Mouse (Mus musculus) embryonic facial prominence, embryonic 11.5 days (tissue): Measurements from ENCODE around the gene Plscr2. TPM values are rescaled to one million over a fixed set of nuclear protein-coding genes. Genes with fewer than 3 reads are reported as not detected.
A peak's percentile ranks its signal among the peaks of the same experiment; 100 is the strongest.

Source experiments
- ATAC-seq: fragments of 200-750 bp; cut with Nextera tagmentation; replicated peaks from 2 replicates; pipeline ENCODE4 v1.8.0; 2017; ENCODE audit warnings: low read depth; ENCODE audit not compliant: insufficient number of reproducible peaks, low FRiP score, low TSS enrichment
- DNase-seq: peaks from one replicate; pipeline ENCODE4 v3.0.0-alpha.2; 2015; ENCODE audit warnings: low spot score
- H3K27ac ChIP-seq: fragments of 300-500 bp; sonication (generic); replicated peaks from 2 replicates; pipeline ENCODE4 v1.5.1; 2014; ENCODE audit warnings: mild to moderate bottlenecking, low read depth, low read length, control low read depth
- H3K27me3 ChIP-seq: fragments of 300-500 bp; sonication (generic); 2 replicates; pipeline ENCODE4 v1.6.1; 2014; ENCODE audit warnings: mild to moderate bottlenecking, low read length, moderate library complexity, mixed read lengths; ENCODE audit not compliant: control insufficient read depth, insufficient read depth
- H3K36me3 ChIP-seq: fragments of 300-500 bp; sonication (generic); replicated peaks from 2 replicates; pipeline ENCODE4 v1.6.1; 2014; ENCODE audit warnings: low read depth, mild to moderate bottlenecking, low read length, moderate library complexity, mixed read lengths; ENCODE audit not compliant: control insufficient read depth, insufficient read depth
- H3K4me1 ChIP-seq: fragments of 300-500 bp; sonication (generic); 2 replicates; pipeline ENCODE4 v1.6.1; 2014; ENCODE audit warnings: low read length, mixed read lengths; ENCODE audit not compliant: control insufficient read depth, insufficient read depth
- H3K4me2 ChIP-seq: fragments of 300-500 bp; sonication (generic); 2 replicates; pipeline ENCODE4 v1.6.1; 2014; ENCODE audit warnings: low read depth, mild to moderate bottlenecking, control low read depth, low read length, moderate library complexity
- H3K4me3 ChIP-seq: fragments of 300-500 bp; sonication (generic); 2 replicates; pipeline ENCODE4 v1.5.1; 2014; ENCODE audit warnings: low read depth, low read length, control low read depth
- H3K9ac ChIP-seq: fragments of 300-500 bp; sonication (generic); replicated peaks from 2 replicates; pipeline ENCODE4 v1.6.1; 2014; ENCODE audit warnings: mild to moderate bottlenecking, control low read depth, low read length
- H3K9me3 ChIP-seq: fragments of 300-500 bp; sonication (generic); replicated peaks from 2 replicates; pipeline ENCODE4 v1.6.1; 2016; ENCODE audit warnings: mild to moderate bottlenecking, low read length, inconsistent platforms, mixed read lengths; ENCODE audit not compliant: control insufficient read depth
- WGBS: fragments of 180-500 bp; shearing (Covaris S2); extraction: QIAGEN DNeasy Blood & Tissue Kit; methylation state at CpG from one replicate; pipeline ENCODE4 v1.1.7; 2014; 5-methylcytosine and 5-hydroxymethylcytosine counted together
- polyA plus RNA-seq: library from polyadenylated mRNA; unstranded; fragments of >200 nt; fragmentation: Nextera tagmentation; extraction: Ambion mirVana; gene quantifications from 2 replicates; pipeline ENCODE4 v1.2.1, GENCODE M21; 2014

Gene Plscr2
- polyA plus RNA-seq, 1 experiment from 2014 or later, result 0.35 TPM

DNA sequence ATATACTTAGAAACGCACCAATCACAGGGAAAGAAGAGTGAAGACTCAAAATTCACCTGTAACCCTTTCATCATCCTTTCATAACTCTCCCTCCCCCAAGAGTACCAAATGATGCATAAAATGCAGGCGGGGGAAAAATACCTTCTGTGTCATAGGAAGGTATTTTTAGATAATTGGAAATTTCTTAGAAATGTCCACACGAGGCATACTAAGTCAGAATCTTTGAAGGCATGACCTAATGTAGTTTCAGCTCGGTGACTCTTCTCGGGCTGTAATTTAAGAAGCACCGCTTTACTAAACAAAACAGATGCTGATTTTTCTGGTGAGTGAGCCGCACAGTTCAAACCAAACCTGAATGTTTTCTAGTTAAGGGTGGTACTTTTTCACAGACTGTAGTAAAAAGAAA is 26.0 kb upstream of the Plscr2 start, which contains the start of gene Plscr1:
Gene Plscr1 (plus strand): TSS at position 304 of the 406 bp plus-strand sequence.
- no peaks in the 10 kb centered on the region for H3K27me3 ChIP-seq
- H3K36me3 ChIP-seq, result no peaks in the 10 kb centered on the region
- no peaks in the 10 kb centered on the region for H3K9me3 ChIP-seq
- peak within 1 kb of the TSS; percentile 15 for H3K4me2 ChIP-seq
- H3K4me1 ChIP-seq, result no peaks in the 10 kb centered on the region
- no peak for ATAC-seq
- H3K27ac ChIP-seq, result peak within 1 kb of the TSS; percentile 74
- peak within 1 kb of the TSS; percentile 30 for H3K4me3 ChIP-seq
- peak; percentile 39 for DNase-seq
- 29% methylated on average over 7 of the region's 7 CpGs for WGBS
- H3K9ac ChIP-seq, result peak within 1 kb of the TSS; percentile 76

DNA sequence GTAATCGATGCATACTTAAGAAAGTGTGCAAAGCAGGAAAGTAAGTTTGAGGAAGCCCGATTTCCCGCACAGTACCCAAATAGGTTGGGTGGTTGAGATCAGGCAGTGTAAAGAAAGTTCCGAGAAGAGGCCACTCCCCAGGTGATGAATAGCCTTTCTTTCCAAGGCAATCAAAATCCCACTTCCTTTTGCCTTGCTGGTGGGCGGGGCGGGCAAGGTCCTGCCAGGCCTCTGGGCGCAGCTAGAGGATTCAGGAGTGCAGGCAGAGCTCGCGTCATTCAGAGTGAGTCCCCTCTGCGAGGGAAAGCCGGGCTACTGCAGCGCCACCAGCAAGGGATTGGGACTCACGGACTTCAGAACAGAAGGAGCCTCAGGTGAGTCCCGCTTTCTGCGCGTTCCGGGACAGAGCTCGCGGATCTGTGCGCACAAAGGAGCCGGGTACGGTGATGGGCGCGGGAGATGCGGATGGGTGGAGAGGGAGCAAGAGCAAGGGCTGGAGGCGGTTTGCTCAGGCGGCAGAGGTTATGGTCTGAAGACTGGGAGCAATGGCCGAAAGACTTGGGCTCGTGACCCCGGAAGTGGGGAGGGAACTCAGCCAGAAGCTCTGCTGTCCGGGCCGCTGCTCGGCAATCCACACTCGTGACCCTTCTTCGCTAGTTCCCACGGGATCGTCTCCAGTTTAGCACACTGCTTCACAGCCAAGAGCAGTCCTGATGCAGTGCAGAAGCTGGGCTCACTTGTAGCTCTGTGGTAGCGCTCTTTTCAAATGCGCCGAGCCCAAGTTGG is 25.2 kb upstream of the Plscr2 start:
- peak overlapping the region; percentile 74 for H3K27ac ChIP-seq
- DNase-seq (peak; percentile 84), ATAC-seq (peak; percentile 94)

DNA sequence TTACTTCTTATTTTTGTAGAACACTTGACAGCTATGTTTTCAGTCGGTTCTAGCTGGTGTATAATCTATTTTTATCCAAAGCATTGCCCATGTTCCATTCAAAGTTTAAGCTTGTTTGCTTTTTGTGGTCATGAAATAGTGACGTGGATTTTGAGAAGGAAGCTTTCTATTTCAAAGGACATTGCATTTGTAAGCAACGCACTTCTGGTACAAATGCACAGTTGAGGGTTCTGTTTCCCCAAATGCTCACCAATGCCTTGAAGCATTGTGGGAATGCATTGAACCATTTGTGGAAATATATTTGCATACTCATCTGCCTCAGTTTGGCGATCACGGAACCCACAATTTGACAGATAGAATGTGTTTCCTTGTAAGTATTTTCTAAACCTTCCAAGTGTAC is 22.7 kb upstream of the Plscr2 start:
- H3K9me3 ChIP-seq, result no peaks in the 10 kb centered on the region
- no peaks in the 10 kb centered on the region for H3K4me1 ChIP-seq
- H3K9ac ChIP-seq, result no peak overlapping the region
- H3K27ac ChIP-seq, result no peak overlapping the region
- H3K4me2 ChIP-seq, result no peak overlapping the region
- WGBS, result 91% methylated on average over 5 of the region's 5 CpGs
- ATAC-seq (no peak), DNase-seq (no peak)
- H3K4me3 ChIP-seq, result no peak overlapping the region
- H3K36me3 ChIP-seq, result no peaks in the 10 kb centered on the region
- H3K27me3 ChIP-seq, result no peaks in the 10 kb centered on the region

More for the DNA sequence above, 25.2 kb upstream of the Plscr2 start:
- Histone ChIP-seq H3K27me3 (no peaks in the 10 kb centered on the region), H3K4me3 (peak overlapping the region; percentile 30), H3K9me3 (no peaks in the 10 kb centered on the region), H3K36me3 (no peaks in the 10 kb centered on the region), H3K4me1 (no peaks in the 10 kb centered on the region), H3K4me2 (peak overlapping the region; percentile 15), H3K9ac (peak overlapping the region; percentile 76)
- under 1% methylated on average over 40 of the region's 40 CpGs for WGBS

DNA sequence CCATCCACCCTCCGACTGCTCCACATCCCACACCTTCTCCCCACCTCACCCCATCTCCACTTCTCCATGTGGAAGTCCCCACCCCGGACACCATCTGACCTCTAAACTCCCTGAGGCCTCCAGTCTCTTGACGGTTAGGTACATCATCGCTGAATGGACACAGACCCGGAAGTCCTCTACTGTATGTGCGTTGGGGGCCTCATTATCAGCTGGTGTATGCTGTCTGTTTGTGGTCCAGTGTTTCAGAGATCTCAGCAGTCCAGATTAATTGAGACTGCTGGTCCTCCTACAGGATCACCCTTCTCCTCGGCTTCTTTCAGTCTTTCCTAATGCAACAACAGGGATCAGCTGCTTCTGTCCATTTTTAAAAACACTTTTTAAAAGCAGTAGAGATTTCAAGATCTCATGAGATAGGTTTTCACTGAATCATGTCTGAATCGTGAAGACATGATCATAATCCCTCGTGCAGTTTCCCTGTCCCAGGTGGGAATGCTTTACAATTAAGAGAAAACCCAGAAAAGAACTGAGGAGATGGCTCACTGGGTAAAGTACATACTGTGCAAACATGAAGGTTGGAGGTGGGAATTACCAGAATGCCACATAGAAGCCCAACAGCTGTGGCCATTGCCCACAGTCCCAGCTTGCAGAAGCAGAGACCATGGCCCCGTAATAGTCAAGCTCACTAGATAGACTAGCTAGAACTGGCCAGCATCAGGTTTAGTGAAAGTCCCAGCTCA is 21.6 kb upstream of the Plscr2 start:
- no peak for ATAC-seq
- no peak for DNase-seq
- Histone ChIP-seq H3K9ac (no peak overlapping the region), H3K4me2 (no peak overlapping the region), H3K27ac (no peak overlapping the region), H3K36me3 (no peaks in the 10 kb centered on the region), H3K4me3 (no peak overlapping the region), H3K4me1 (no peaks in the 10 kb centered on the region), H3K9me3 (no peaks in the 10 kb centered on the region), H3K27me3 (no peaks in the 10 kb centered on the region)
- 92% methylated on average over 10 of the region's 10 CpGs for WGBS

DNA sequence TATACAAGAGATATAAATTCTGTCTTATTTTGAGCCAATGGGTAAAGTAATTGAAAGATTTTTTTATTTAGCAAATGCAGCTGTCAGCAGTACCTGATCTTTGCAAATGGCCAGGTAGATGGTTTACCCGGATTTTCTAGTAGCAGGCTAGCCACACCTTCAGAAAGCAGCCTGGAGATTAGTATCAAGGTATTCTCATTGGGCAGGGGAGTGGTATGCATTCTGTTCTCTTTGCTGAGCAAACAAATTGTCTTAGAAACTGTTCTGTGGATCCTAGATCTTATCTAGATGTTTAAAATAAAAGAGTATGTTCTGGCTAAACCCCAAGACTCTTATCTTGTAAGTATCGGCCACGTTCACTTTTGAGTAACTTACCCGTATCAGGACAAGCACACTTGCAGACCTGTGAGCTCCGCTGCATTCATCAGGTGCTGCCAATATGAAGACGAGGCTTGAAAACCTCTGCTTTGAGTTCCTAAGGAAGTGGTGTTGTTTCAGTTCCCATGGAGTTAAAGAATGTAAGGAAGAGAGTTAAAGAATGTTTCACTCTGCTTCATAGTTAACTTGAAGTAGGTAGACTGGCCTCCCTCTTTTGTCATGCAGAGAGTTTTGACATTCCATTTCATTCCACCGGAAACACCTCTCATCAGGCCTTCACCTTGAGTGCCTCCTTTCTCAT is 14.8 kb upstream of the Plscr2 start:
- Histone ChIP-seq H3K27me3 (no peaks in the 10 kb centered on the region), H3K4me2 (no peak overlapping the region), H3K9ac (no peak overlapping the region), H3K9me3 (no peaks in the 10 kb centered on the region), H3K4me1 (no peaks in the 10 kb centered on the region), H3K27ac (no peak overlapping the region), H3K4me3 (no peak overlapping the region), H3K36me3 (no peaks in the 10 kb centered on the region)
- WGBS, result 73% methylated on average over 7 of the region's 7 CpGs
- ATAC-seq, result no peak
- no peak for DNase-seq

DNA sequence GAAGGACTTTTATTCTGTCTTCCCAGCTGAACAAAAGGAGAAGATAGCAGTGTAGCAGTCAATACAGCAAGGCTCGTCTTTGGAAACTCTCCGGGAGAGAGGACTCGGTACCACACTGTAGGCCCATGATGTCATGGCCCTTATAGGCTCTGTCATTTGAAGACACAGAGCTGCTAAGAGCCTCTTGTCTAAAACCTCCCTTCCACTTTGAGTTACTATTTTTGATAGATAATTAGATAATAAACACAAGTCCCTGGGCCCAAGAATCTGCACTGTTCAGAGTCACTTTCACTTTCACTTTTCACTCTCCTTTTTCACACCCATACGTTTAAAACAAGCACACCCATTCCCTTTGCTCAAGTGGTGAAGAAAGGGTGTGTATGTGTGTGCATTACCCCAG is 9.7 kb upstream of the Plscr2 start:
- Histone ChIP-seq H3K4me2 (no peak overlapping the region), H3K4me1 (no peaks in the 10 kb centered on the region), H3K4me3 (no peak overlapping the region), H3K27ac (no peak overlapping the region), H3K27me3 (no peaks in the 10 kb centered on the region), H3K9me3 (no peaks in the 10 kb centered on the region), H3K36me3 (no peaks in the 10 kb centered on the region), H3K9ac (no peak overlapping the region)
- DNase-seq, result no peak
- ATAC-seq, result no peak
- WGBS, result 90% methylated on average over 4 of the region's 4 CpGs

DNA sequence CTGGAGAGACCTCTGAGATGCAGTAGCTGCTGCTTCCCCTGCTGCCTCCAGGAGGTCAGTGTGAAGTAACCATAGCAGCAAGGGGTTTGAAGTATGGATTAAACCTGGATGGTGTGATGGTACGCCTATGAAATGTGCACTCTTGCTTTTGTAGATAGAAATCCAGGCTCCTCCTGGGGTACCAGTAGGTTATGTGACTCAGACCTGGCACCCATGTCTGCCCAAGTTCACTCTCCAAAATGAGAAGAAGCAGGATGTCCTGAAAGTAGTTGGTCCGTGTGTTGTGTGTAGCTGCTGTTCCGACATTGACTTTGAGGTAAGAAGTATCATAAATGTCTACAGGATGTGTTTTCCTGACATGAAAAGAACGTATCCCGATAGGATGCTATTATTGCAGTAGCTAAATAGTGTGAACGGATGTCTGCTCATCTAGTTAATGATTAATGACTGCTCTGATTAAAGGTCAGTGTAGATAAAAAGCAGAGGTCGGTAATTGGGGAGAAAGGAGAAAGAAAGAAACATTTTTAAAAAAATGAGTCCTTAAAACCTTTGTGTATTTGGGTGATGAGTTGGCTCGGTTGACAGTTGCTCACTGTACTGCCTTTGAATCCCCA is 8.7 kb upstream of the Plscr2 start:
- Histone ChIP-seq H3K4me1 (no peaks in the 10 kb centered on the region), H3K4me2 (no peak overlapping the region), H3K9ac (no peak overlapping the region), H3K27me3 (no peaks in the 10 kb centered on the region), H3K27ac (no peak overlapping the region), H3K36me3 (no peaks in the 10 kb centered on the region), H3K9me3 (no peaks in the 10 kb centered on the region), H3K4me3 (no peak overlapping the region)
- ATAC-seq (no peak), DNase-seq (no peak)
- WGBS, result 81% methylated on average over 8 of the region's 8 CpGs
